Mouse (Mus musculus) C2C12 (cell line): ENCODE measurements around the gene 1190007I07Rik. TPM values are rescaled to one million over a fixed set of nuclear protein-coding genes. Genes with fewer than 3 reads are reported as not detected.

ENCODE experiments used
- polyA plus RNA-seq: library from polyadenylated mRNA; unstranded; fragments of >200 nt; fragmentation: generic; extraction: Trizol; gene quantifications from one replicate; pipeline ENCODE4 v1.2.1, GENCODE M21; 2012; ENCODE audit warnings: missing spikeins

Gene 1190007I07Rik
- polyA plus RNA-seq, 1 experiment, result 16.6 TPM

Other genes starting within 250 kb of the 1190007I07Rik start
- not detected for gene Gm1553, start 130.6 kb downstream of the 1190007I07Rik start, polyA plus RNA-seq
- gene Tdg, start 6.6 kb upstream of the 1190007I07Rik start, polyA plus RNA-seq, result 18.5 TPM
- gene Glt8d2, start 67.4 kb upstream of the 1190007I07Rik start, polyA plus RNA-seq, result 2.0 TPM
- 9.7 TPM for gene Hcfc2, start 72.9 kb upstream of the 1190007I07Rik start, polyA plus RNA-seq
- gene Nfyb, start 140.9 kb upstream of the 1190007I07Rik start, polyA plus RNA-seq, result 11.9 TPM
- 172 TPM for gene Txnrd1, start 210.7 kb upstream of the 1190007I07Rik start, polyA plus RNA-seq
- gene Eid3, start 243.4 kb upstream of the 1190007I07Rik start, polyA plus RNA-seq, result 1.3 TPM